Mouse (Mus musculus): ENCODE measurements around the gene Lingo2. TPM values are rescaled to one million over a fixed set of nuclear protein-coding genes. Genes with fewer than 3 reads are reported as not detected.

The Lingo2 gene
- polyA plus RNA-seq, 1 experiment: 0.12 TPM

DNA sequence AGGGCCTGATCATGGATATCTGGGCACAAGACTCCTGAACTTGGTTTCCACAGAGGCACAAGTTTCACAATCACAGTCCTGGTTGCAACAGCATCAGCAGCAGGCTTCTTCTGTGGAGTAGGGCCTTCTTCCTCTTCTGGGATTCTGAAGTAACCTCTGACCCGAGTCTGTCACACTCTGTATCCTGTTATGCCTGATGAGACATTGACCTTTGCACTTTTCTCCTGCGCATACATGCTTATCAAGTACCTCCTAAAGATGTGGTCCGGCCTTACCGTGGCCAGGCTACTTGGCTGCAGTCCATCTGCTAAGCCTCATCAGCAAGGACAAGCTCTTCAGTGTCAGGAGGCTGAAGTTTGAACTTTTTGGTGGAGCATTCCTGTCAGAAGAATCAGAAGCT lies 937.4 kb downstream of the Lingo2 start:
- H3K27me3 ChIP-seq (ENCODE audit: control insufficient read depth, insufficient read depth, low read length): no peaks in the 10 kb centered on the region
- no peak overlapping the region for H3K4me3 ChIP-seq (ENCODE audit: control insufficient read depth, low read depth, low read length)
- no peaks in the 10 kb centered on the region for H3K36me3 ChIP-seq (ENCODE audit: control insufficient read depth, insufficient read depth, low read length)
- H3K4me1 ChIP-seq (ENCODE audit: control insufficient read depth, insufficient read depth, low read length): no peaks in the 10 kb centered on the region
- no peak overlapping the region for H3K27ac ChIP-seq (ENCODE audit: control insufficient read depth, insufficient read depth, low read depth, low read length)
- TF ChIP-seq CTCF (IDR thresholded peaks at IDR 0.05; ENCODE audit: control insufficient read depth, insufficient read depth, insufficient replicate concordance, low read depth, low read length) (no peak), POLR2A (IDR thresholded peaks at IDR 0.05; ENCODE audit: control insufficient read depth, low read depth, low read length) (no peak)

GRCm38 (mm10) chr4:35992005-35992763 lies 959.4 kb downstream of the Lingo2 start:
- no peaks in the 10 kb centered on the region for H3K4me1 ChIP-seq (ENCODE audit: control insufficient read depth, insufficient read depth, low read length)
- no peaks in the 10 kb centered on the region for H3K36me3 ChIP-seq (ENCODE audit: control insufficient read depth, insufficient read depth, low read length)
- H3K4me3 ChIP-seq (ENCODE audit: control insufficient read depth, low read depth, low read length): no peak overlapping the region
- H3K27me3 ChIP-seq (ENCODE audit: control insufficient read depth, insufficient read depth, low read length): no peaks in the 10 kb centered on the region
- no peak overlapping the region for H3K27ac ChIP-seq (ENCODE audit: control insufficient read depth, insufficient read depth, low read depth, low read length)
- TF ChIP-seq CTCF (IDR thresholded peaks at IDR 0.05; ENCODE audit: control insufficient read depth, insufficient read depth, insufficient replicate concordance, low read depth, low read length): no peak
- no peak for TF ChIP-seq POLR2A (IDR thresholded peaks at IDR 0.05; ENCODE audit: control insufficient read depth, low read depth, low read length)

DNA sequence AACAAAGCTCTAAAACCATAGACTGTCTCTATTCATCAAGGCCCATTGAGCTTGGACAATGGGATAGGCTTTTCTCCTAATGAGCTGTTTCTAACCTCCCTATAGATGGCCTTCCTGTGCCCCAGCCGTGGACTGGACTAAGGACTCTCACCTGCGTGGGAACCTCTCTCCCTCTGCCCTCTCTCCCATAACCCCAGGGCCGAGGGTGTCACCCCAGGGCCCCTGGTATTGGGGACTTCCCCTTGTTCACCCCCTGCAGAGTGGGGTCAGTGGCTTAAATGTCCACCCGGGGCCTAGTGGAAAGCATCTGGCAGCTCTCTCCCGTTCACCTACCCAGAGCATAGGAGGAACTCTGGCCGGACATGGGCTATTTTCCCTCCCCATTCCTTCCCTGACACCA lies 965.5 kb downstream of the Lingo2 start:
- TF ChIP-seq POLR2A (IDR thresholded peaks at IDR 0.05; ENCODE audit: control insufficient read depth, low read depth, low read length) (no peak), CTCF (IDR thresholded peaks at IDR 0.05; ENCODE audit: control insufficient read depth, insufficient read depth, insufficient replicate concordance, low read depth, low read length) (no peak)
- no peaks in the 10 kb centered on the region for H3K36me3 ChIP-seq (ENCODE audit: control insufficient read depth, insufficient read depth, low read length)
- H3K4me1 ChIP-seq (ENCODE audit: control insufficient read depth, insufficient read depth, low read length): no peaks in the 10 kb centered on the region
- no peak overlapping the region for H3K4me3 ChIP-seq (ENCODE audit: control insufficient read depth, low read depth, low read length)
- no peak overlapping the region for H3K27ac ChIP-seq (ENCODE audit: control insufficient read depth, insufficient read depth, low read depth, low read length)
- H3K27me3 ChIP-seq (ENCODE audit: control insufficient read depth, insufficient read depth, low read length): no peaks in the 10 kb centered on the region

GRCm38 (mm10) chr4:35963532-35963931 lies 988.0 kb downstream of the Lingo2 start:
- Histone ChIP-seq H3K4me1 (ENCODE audit: control insufficient read depth, insufficient read depth, low read length) (no peaks in the 10 kb centered on the region), H3K4me3 (ENCODE audit: control insufficient read depth, low read depth, low read length) (no peak overlapping the region), H3K27me3 (ENCODE audit: control insufficient read depth, insufficient read depth, low read length) (no peaks in the 10 kb centered on the region), H3K27ac (ENCODE audit: control insufficient read depth, insufficient read depth, low read depth, low read length) (no peak overlapping the region), H3K36me3 (ENCODE audit: control insufficient read depth, insufficient read depth, low read length) (no peaks in the 10 kb centered on the region)
- TF ChIP-seq CTCF (IDR thresholded peaks at IDR 0.05; ENCODE audit: control insufficient read depth, insufficient read depth, insufficient replicate concordance, low read depth, low read length) (no peak), POLR2A (IDR thresholded peaks at IDR 0.05; ENCODE audit: control insufficient read depth, low read depth, low read length) (no peak)

DNA sequence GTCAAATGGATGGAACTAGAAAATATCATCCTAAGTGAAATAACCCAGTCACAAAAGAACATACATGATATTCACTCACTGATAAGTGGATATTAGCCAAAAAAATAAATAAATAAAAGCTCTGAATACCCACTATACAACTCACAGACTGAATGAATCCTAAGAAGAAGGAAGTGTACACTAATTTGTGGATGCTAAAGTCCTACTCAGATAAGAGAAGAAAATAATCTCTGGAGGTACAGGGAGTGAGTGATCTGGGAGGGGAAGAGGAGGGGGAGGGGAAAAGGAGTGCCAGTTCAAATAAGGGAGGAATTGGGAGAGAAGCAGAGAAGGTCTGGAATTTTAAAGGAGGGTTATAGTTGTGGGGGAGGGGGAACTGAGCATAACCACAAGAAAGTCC lies 999.7 kb downstream of the Lingo2 start:
- no peak overlapping the region for H3K4me3 ChIP-seq (ENCODE audit: control insufficient read depth, low read depth, low read length)
- no peak for TF ChIP-seq CTCF (IDR thresholded peaks at IDR 0.05; ENCODE audit: control insufficient read depth, insufficient read depth, insufficient replicate concordance, low read depth, low read length)
- TF ChIP-seq POLR2A (IDR thresholded peaks at IDR 0.05; ENCODE audit: control insufficient read depth, low read depth, low read length): no peak
- no peak overlapping the region for H3K27ac ChIP-seq (ENCODE audit: control insufficient read depth, insufficient read depth, low read depth, low read length)

DNA sequence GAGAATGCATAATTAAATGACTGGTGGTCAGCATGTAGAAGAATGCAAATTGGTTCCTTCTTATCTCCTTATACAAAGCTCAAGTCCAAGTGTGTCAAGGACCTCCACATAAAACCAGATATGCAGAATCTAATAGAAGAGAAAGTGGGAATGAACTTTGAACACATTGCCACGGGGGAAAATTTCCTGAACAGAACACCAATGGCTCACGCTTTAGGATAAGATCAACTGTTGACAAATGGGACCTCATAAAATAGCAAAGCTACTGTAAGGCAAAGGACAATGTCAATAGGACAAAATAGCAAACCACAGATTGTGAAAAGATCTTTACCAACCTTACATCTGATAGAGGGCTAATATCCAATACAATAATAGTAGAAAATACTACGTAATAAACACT lies 1000.3 kb downstream of the Lingo2 start:
- Histone ChIP-seq H3K4me1 (ENCODE audit: control insufficient read depth, insufficient read depth, low read length) (no peaks in the 10 kb centered on the region), H3K4me3 (ENCODE audit: control insufficient read depth, low read depth, low read length) (no peak overlapping the region), H3K27me3 (ENCODE audit: control insufficient read depth, insufficient read depth, low read length) (no peaks in the 10 kb centered on the region), H3K36me3 (ENCODE audit: control insufficient read depth, insufficient read depth, low read length) (no peaks in the 10 kb centered on the region), H3K27ac (ENCODE audit: control insufficient read depth, insufficient read depth, low read depth, low read length) (no peak overlapping the region)
- TF ChIP-seq POLR2A (IDR thresholded peaks at IDR 0.05; ENCODE audit: control insufficient read depth, low read depth, low read length) (no peak), CTCF (IDR thresholded peaks at IDR 0.05; ENCODE audit: control insufficient read depth, insufficient read depth, insufficient replicate concordance, low read depth, low read length) (no peak)

More for the DNA sequence above, 999.7 kb downstream of the Lingo2 start:
- Histone ChIP-seq H3K27me3 (ENCODE audit: control insufficient read depth, insufficient read depth, low read length) (no peaks in the 10 kb centered on the region), H3K4me1 (ENCODE audit: control insufficient read depth, insufficient read depth, low read length) (no peaks in the 10 kb centered on the region), H3K36me3 (ENCODE audit: control insufficient read depth, insufficient read depth, low read length) (no peaks in the 10 kb centered on the region)

- TF ChIP-seq POLR2A (IDR thresholded peaks at IDR 0.05; ENCODE audit: control insufficient read depth, low read depth, low read length): no peak
- TF ChIP-seq CTCF (IDR thresholded peaks at IDR 0.05; ENCODE audit: control insufficient read depth, insufficient read depth, insufficient replicate concordance, low read depth, low read length): no peak
- Histone ChIP-seq H3K27me3 (ENCODE audit: control insufficient read depth, insufficient read depth, low read length) (no peaks in the 10 kb centered on the region), H3K36me3 (ENCODE audit: control insufficient read depth, insufficient read depth, low read length) (no peaks in the 10 kb centered on the region), H3K27ac (ENCODE audit: control insufficient read depth, insufficient read depth, low read depth, low read length) (no peak overlapping the region), H3K4me1 (ENCODE audit: control insufficient read depth, insufficient read depth, low read length) (no peaks in the 10 kb centered on the region), H3K4me3 (ENCODE audit: control insufficient read depth, low read depth, low read length) (no peak overlapping the region)
These were observed 1017.4 kb downstream of the Lingo2 start for GRCm38 (mm10) chr4:35934056-35934661.
